Mouse (Mus musculus) forebrain, embryonic 13.5 days (tissue): ENCODE results near the gene Aff3. TPM values are rescaled to one million over a fixed set of nuclear protein-coding genes. Genes with fewer than 3 reads are reported as not detected.

Source experiments
- ATAC-seq: fragments of 200-750 bp; cut with Nextera tagmentation; 2 replicates; pipeline ENCODE4 v1.8.0; 2017
- H3K27ac ChIP-seq: fragments of 300-500 bp; sonication (generic); 2 replicates; pipeline ENCODE4 v1.5.1; 2015; ENCODE audit warnings: inconsistent platforms, mild to moderate bottlenecking, moderate library complexity
- H3K27me3 ChIP-seq: fragments of 300-500 bp; sonication (generic); 2 replicates; pipeline ENCODE4 v1.6.1; 2015; ENCODE audit warnings: mild to moderate bottlenecking, inconsistent platforms
- H3K36me3 ChIP-seq: fragments of 300-500 bp; sonication (generic); 2 replicates; pipeline ENCODE4 v1.6.1; 2015; ENCODE audit warnings: mild to moderate bottlenecking, inconsistent platforms; ENCODE audit not compliant: poor library complexity, severe bottlenecking
- H3K4me1 ChIP-seq: fragments of 300-500 bp; sonication (generic); 2 replicates; pipeline ENCODE4 v1.6.1; 2015; ENCODE audit warnings: inconsistent platforms
- H3K4me2 ChIP-seq: fragments of 300-500 bp; sonication (generic); 2 replicates; pipeline ENCODE4 v1.6.1; 2015; ENCODE audit warnings: inconsistent platforms, mild to moderate bottlenecking, moderate library complexity
- H3K4me3 ChIP-seq: fragments of 300-500 bp; sonication (generic); 2 replicates; pipeline ENCODE4 v1.5.1; 2015; ENCODE audit warnings: mild to moderate bottlenecking, inconsistent platforms
- H3K9ac ChIP-seq: fragments of 300-500 bp; sonication (generic); 2 replicates; pipeline ENCODE4 v1.6.1; 2015; ENCODE audit warnings: mild to moderate bottlenecking, inconsistent platforms
- H3K9me3 ChIP-seq: fragments of 300-500 bp; sonication (generic); replicated peaks from 2 replicates; pipeline ENCODE4 v1.6.1; 2016; ENCODE audit warnings: inconsistent platforms
- WGBS: fragments of 180-500 bp; shearing (Covaris S2); methylation state at CpG from one replicate; pipeline ENCODE4 v1.1.7; 2015; 5-methylcytosine and 5-hydroxymethylcytosine counted together
- polyA plus RNA-seq: library from polyadenylated mRNA; unstranded; fragments of >200 nt; fragmentation: Nextera tagmentation; extraction: Ambion mirVana; gene quantifications from 2 replicates; pipeline ENCODE4 v1.2.1, GENCODE M21; 2015

The Aff3 gene
- polyA plus RNA-seq, 1 experiment from 2014 or later = 10.6 TPM

DNA sequence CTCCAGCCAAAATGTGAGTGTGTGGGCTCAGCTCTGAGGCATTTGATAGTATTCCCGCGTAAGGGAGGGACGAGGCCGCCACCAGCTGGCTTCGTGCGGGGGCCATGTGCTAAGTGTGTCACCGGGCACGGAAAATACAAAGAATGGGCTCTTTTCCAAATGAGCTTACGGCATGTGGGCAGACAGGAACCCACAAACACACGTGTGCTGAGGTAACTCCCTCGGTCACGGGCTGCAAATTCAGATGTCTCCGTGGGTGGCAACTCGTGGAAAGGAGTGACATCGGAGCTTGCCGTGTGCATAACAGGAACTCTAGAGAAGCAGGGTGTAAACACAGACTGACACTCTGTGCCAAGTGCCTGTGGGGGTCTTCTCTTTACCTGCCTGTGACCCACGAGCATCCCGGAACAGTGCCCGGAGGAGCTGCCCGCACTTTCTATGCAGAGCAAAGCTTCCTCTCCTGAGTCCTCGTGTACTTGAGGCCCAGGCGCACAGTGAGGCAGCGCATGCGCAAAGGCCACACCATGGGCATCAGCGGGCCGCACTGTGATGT lies 305.9 kb downstream of the Aff3 start:
- ATAC-seq = peak; percentile 55; the same call in 1 of the 2 replicates
- no peaks in the 10 kb centered on the region for H3K27me3 ChIP-seq
- WGBS = 87% methylated on average over 26 of the region's 26 CpGs
- no peak overlapping the region for H3K4me2 ChIP-seq
- no peak overlapping the region for H3K27ac ChIP-seq
- peaks cover 22% of the 10 kb centered on the region for H3K4me1 ChIP-seq
- no peak overlapping the region for H3K4me3 ChIP-seq
- H3K9me3 ChIP-seq = no peaks in the 10 kb centered on the region
- H3K9ac ChIP-seq = no peak overlapping the region
- H3K36me3 ChIP-seq = no peaks in the 10 kb centered on the region

DNA sequence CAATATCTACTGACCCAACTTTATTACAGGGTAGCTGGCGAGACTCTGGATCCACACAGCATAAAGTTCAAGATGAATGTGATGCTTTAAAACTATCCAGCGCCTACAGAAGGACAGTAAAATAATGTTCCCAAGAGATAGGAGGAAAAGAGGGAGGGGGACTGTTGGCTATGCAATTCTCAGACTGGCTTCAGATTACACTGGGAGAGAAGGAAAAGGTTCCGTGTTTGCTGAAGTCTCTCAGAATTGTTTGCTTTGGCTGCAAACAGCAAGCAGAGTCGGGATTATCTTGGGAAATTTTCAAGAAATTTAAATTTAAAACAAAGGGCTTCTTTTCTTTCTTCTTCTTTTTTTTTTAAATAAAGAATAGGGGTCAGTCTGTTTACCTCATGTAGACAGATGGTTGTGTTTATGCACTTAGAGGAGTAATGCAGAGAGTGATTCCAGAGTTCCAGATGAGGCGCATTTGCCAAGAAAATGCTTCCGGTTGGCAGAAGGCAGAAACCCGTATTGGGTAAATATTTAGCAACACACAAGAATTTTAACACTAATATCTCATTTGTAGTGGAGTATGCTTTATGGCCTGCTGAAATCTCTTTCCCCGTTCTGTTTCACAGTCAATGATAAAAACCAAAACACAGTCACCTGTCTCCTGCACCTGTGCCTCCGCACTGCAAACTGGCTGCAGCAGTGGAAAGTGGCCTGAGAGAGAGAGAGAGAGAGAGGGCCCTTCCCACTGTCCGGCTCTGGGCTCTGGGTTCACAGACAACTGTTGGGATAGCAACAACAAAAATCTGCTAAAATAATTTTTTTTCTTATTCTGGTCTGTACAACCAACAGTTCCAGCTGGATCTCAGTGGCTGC lies 306.6 kb downstream of the Aff3 start:
- no peaks in the 10 kb centered on the region for H3K36me3 ChIP-seq

DNA sequence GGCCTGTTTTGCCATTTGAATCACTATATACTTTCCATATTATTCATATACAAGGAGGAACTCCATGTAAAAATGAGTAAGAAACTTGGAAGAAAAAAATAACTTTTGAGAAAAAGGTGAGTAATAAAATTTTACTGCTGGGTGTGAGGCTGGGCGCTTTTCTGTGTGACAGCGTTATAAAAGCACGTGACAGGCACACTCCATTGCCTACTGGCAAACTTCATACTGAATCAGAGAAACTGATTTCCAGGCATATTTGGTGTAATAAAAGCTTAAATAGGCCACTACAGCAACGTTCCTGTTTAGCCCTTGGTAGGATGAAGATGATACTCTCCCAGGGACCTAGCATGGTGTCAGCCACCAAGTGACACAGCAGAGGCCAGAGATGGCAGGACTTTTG lies 310.2 kb downstream of the Aff3 start:
- no peaks in the 10 kb centered on the region for H3K27me3 ChIP-seq
- no peak for ATAC-seq
- no peak overlapping the region for H3K4me3 ChIP-seq
- no peak overlapping the region for H3K27ac ChIP-seq
- no peaks in the 10 kb centered on the region for H3K36me3 ChIP-seq
- H3K9me3 ChIP-seq = no peaks in the 10 kb centered on the region
- no peak overlapping the region for H3K9ac ChIP-seq
- 95% methylated on average over 4 of the region's 4 CpGs for WGBS
- H3K4me2 ChIP-seq = no peak overlapping the region
- H3K4me1 ChIP-seq = peaks cover 12% of the 10 kb centered on the region; the same call in 1 of the 2 replicates

More for the DNA sequence above, 306.6 kb downstream of the Aff3 start:
- Histone ChIP-seq H3K9me3 (no peaks in the 10 kb centered on the region), H3K4me1 (peaks cover 15% of the 10 kb centered on the region; the same call in 1 of the 2 replicates), H3K4me2 (no peak overlapping the region), H3K27me3 (no peaks in the 10 kb centered on the region), H3K27ac (no peak overlapping the region), H3K4me3 (no peak overlapping the region), H3K9ac (no peak overlapping the region)
- 80% methylated on average over 10 of the region's 10 CpGs for WGBS
- peak; percentile 21; the same call in 1 of the 2 replicates for ATAC-seq

DNA sequence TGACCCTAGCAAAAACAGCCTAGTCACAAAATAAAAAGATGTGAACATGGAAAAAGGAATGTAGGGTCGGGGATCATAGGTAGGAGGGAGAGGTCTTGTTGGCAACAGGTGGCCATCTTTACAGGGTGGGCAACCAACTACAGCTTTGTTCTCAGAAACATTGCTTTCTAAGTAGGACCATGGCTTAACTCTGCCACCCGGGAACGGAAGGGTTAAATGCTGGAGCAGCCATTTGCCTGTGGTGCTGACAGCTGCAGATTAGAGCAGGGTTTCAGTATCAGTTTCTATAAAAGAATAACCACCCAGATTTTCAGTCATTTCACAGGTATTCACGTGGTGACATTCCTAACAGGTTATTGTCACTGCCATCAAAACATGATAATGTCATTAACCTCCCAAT lies 317.4 kb downstream of the Aff3 start:
- no peak for ATAC-seq

GRCm38 (mm10) chr1:38334206-38334605 lies 330.5 kb downstream of the Aff3 start:
- Histone ChIP-seq H3K27me3 (no peaks in the 10 kb centered on the region), H3K27ac (peak overlapping the region; percentile 0), H3K4me3 (no peak overlapping the region), H3K4me2 (no peak overlapping the region), H3K9me3 (no peaks in the 10 kb centered on the region), H3K4me1 (peaks cover 16% of the 10 kb centered on the region), H3K9ac (no peak overlapping the region), H3K36me3 (no peaks in the 10 kb centered on the region)
- WGBS = 84% methylated on average over 7 of the region's 7 CpGs
- no peak for ATAC-seq

More for the DNA sequence above, 317.4 kb downstream of the Aff3 start:
- H3K4me2 ChIP-seq = no peak overlapping the region
- H3K27me3 ChIP-seq = no peaks in the 10 kb centered on the region
- no peak overlapping the region for H3K27ac ChIP-seq
- H3K9ac ChIP-seq = no peak overlapping the region
- no peak overlapping the region for H3K4me3 ChIP-seq
- no peaks in the 10 kb centered on the region for H3K4me1 ChIP-seq
- no peaks in the 10 kb centered on the region for H3K36me3 ChIP-seq
- no peaks in the 10 kb centered on the region for H3K9me3 ChIP-seq
- WGBS = 87% methylated on average over 4 of the region's 4 CpGs

DNA sequence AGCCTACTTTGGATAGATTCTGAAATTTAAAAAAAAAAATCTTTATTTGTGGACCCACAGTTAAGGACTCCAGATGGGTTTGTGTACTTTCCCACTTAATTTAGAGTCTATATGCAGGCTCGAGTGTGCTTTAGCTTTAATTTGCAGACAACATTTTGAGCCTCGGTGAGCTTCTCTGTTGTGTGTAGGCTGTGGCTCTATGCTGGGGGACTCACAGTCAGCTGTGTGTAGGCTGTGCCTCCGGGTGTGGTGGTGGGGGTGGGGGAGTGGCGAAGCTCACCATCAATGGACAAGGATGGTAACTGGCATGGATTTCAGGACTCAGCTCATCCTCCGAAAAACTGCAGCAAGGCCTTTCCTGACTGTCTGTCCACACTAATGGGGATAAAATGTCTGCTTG lies 331.8 kb downstream of the Aff3 start:
- Histone ChIP-seq H3K9ac (no peak overlapping the region), H3K36me3 (no peaks in the 10 kb centered on the region), H3K27me3 (no peaks in the 10 kb centered on the region), H3K27ac (no peak overlapping the region), H3K4me1 (peaks cover 16% of the 10 kb centered on the region), H3K4me3 (no peak overlapping the region), H3K9me3 (no peaks in the 10 kb centered on the region), H3K4me2 (no peak overlapping the region)
- 91% methylated on average over 5 of the region's 5 CpGs for WGBS
- no peak for ATAC-seq

DNA sequence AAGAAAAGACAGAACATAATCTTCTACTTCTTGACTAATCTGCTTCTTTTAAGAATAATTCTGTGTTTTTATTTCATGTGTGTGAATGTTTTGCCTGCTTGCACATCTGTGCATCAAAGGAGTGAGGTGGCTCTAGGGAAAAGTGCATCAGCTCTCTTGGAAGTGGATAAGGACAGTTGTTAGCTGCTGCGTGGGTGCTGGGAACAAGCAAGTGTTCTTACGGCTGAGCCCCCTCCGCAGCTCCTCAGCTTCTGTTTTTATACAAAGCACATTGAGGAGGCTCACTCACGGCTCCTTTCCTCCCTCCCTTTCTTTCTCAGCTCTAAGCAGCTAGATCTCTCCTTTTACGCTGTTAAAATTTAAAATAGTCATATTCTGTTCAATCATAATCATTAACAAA lies 340.5 kb downstream of the Aff3 start:
- Histone ChIP-seq H3K4me1 (peaks cover 16% of the 10 kb centered on the region), H3K36me3 (no peaks in the 10 kb centered on the region), H3K4me2 (no peak overlapping the region), H3K9me3 (no peaks in the 10 kb centered on the region), H3K4me3 (no peak overlapping the region), H3K27ac (no peak overlapping the region), H3K9ac (no peak overlapping the region), H3K27me3 (0 out of 2 replicates have a peak, but pooled peaks cover 5% of the 10 kb centered on the region)
- 56% methylated on average over 5 of the region's 5 CpGs for WGBS
- ATAC-seq = no peak

GRCm38 (mm10) chr1:38321861-38322260 lies 342.9 kb downstream of the Aff3 start:
- WGBS = 94% methylated on average over 8 of the region's 8 CpGs
- H3K4me1 ChIP-seq = peaks cover 16% of the 10 kb centered on the region
- no peak for ATAC-seq
- H3K4me2 ChIP-seq = no peak overlapping the region
- no peak overlapping the region for H3K4me3 ChIP-seq
- no peaks in the 10 kb centered on the region for H3K9me3 ChIP-seq
- no peak overlapping the region; the same call in 1 of the 2 replicates for H3K27ac ChIP-seq
- 0 out of 2 replicates have a peak, but pooled peaks cover 2% of the 10 kb centered on the region for H3K36me3 ChIP-seq
- no peak overlapping the region for H3K9ac ChIP-seq
- 0 out of 2 replicates have a peak, but pooled peaks cover 5% of the 10 kb centered on the region for H3K27me3 ChIP-seq

GRCm38 (mm10) chr1:38320971-38321305 lies 343.8 kb downstream of the Aff3 start:
- ATAC-seq = no peak
- Histone ChIP-seq H3K4me3 (no peak overlapping the region), H3K27ac (no peak overlapping the region), H3K27me3 (0 out of 2 replicates have a peak, but pooled peaks cover 5% of the 10 kb centered on the region), H3K36me3 (0 out of 2 replicates have a peak, but pooled peaks cover 3% of the 10 kb centered on the region), H3K9me3 (no peaks in the 10 kb centered on the region), H3K4me1 (peaks cover 16% of the 10 kb centered on the region), H3K9ac (no peak overlapping the region), H3K4me2 (no peak overlapping the region)
- 93% methylated on average over 2 of the region's 2 CpGs for WGBS

- no peak overlapping the region for H3K27ac ChIP-seq
- H3K27me3 ChIP-seq = 0 out of 2 replicates have a peak, but pooled peaks cover 5% of the 10 kb centered on the region
- H3K4me3 ChIP-seq = no peak overlapping the region
- ATAC-seq = no peak
- H3K9ac ChIP-seq = no peak overlapping the region; the same call in 1 of the 2 replicates
- H3K9me3 ChIP-seq = no peaks in the 10 kb centered on the region
- H3K4me1 ChIP-seq = peaks cover 16% of the 10 kb centered on the region
- H3K36me3 ChIP-seq = 0 out of 2 replicates have a peak, but pooled peaks cover 3% of the 10 kb centered on the region
- WGBS = 36% methylated on average over 16 of the region's 16 CpGs
- H3K4me2 ChIP-seq = peak overlapping the region; percentile 36
These were observed 344.4 kb downstream of the Aff3 start for GRCm38 (mm10) chr1:38320126-38320970.

DNA sequence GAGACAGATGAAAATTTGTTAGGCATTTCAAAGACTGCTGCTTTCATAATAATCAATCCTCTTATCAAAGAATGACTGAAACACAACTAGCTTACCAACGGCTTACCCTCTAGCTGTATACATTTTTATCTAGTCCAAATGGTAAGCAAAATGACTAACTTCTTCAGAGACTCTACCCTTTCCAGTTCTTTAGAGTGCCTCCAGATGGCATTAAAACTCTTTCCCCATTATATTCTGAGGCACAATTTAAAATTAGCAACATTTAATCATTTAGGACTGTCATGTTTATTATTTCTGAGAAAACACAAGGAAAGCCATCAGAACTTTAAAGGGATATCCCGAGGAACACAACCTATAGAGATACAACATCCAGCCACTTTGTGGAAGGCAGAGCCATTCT lies 346.1 kb downstream of the Aff3 start:
- 0 out of 2 replicates have a peak, but pooled peaks cover 5% of the 10 kb centered on the region for H3K27me3 ChIP-seq
- H3K4me1 ChIP-seq = peaks cover 16% of the 10 kb centered on the region
- H3K4me3 ChIP-seq = no peak overlapping the region
- 89% methylated on average over 2 of the region's 2 CpGs for WGBS
- ATAC-seq = no peak
- H3K9ac ChIP-seq = no peak overlapping the region
- H3K9me3 ChIP-seq = no peaks in the 10 kb centered on the region
- H3K4me2 ChIP-seq = no peak overlapping the region
- H3K27ac ChIP-seq = no peak overlapping the region
- 0 out of 2 replicates have a peak, but pooled peaks cover 3% of the 10 kb centered on the region for H3K36me3 ChIP-seq
